Mouse (Mus musculus) lung, postnatal 25 days (tissue): Measurements from ENCODE around the gene Sh2d6.
"Not testable (repeated sequence)": the region's sequence is repeated elsewhere in the genome, so short reads cannot be mapped to it uniquely, and the experiment has no call there.

ENCODE experiments used
- DNase-seq: peaks from one replicate; pipeline ENCODE4 v3.0.0; 2022; ENCODE audit warnings: low spot score

Gene Sh2d6

GRCm38 (mm10) chr6:72498950-72499349, 22.6 kb downstream of the Sh2d6 start:
- DNase-seq, result no peak

GRCm38 (mm10) chr6:72492892-72493291, 28.6 kb downstream of the Sh2d6 start:
- DNase-seq, result peak; percentile 69

- no peak for DNase-seq
Measured at GRCm38 (mm10) chr6:72491151-72491550, 30.4 kb downstream of the Sh2d6 start.

GRCm38 (mm10) chr6:72489534-72489933, 32.0 kb downstream of the Sh2d6 start:
- no peak for DNase-seq

GRCm38 (mm10) chr6:72488850-72489249, 32.7 kb downstream of the Sh2d6 start:
- peak; percentile 59 for DNase-seq

- DNase-seq, result no peak
Measured at GRCm38 (mm10) chr6:72487282-72487681, 34.2 kb downstream of the Sh2d6 start.

- DNase-seq, result no peak
Measured at GRCm38 (mm10) chr6:72486307-72486706, 35.2 kb downstream of the Sh2d6 start.

GRCm38 (mm10) chr6:72484887-72485286, 36.6 kb downstream of the Sh2d6 start:
- DNase-seq, result no peak

- no peak for DNase-seq
Measured at GRCm38 (mm10) chr6:72482156-72482555, 39.4 kb downstream of the Sh2d6 start.

GRCm38 (mm10) chr6:72480422-72480702, 41.1 kb downstream of the Sh2d6 start:
- peak; percentile 35 for DNase-seq

GRCm38 (mm10) chr6:72479645-72480421, 41.7 kb downstream of the Sh2d6 start:
- no peak for DNase-seq

- not testable (repeated sequence) for DNase-seq
Measured at GRCm38 (mm10) chr6:72478691-72479090, 42.8 kb downstream of the Sh2d6 start.

GRCm38 (mm10) chr6:72477621-72478020, 43.9 kb downstream of the Sh2d6 start:
- peak; percentile 47 for DNase-seq

GRCm38 (mm10) chr6:72476836-72477235, 44.7 kb downstream of the Sh2d6 start:
- DNase-seq, result no peak

GRCm38 (mm10) chr6:72475221-72475985, 46.1 kb downstream of the Sh2d6 start:
- no peak for DNase-seq

- DNase-seq, result peak; percentile 82
Measured at GRCm38 (mm10) chr6:72473264-72474041, 48.1 kb downstream of the Sh2d6 start.

- DNase-seq, result no peak
Measured at GRCm38 (mm10) chr6:72466171-72466570, 55.3 kb downstream of the Sh2d6 start.

GRCm38 (mm10) chr6:72465361-72466157, 55.9 kb downstream of the Sh2d6 start:
- DNase-seq, result peak; percentile 40
